Mouse (Mus musculus) neural tube, embryonic 13.5 days (tissue): Measurements from ENCODE around the gene Kansl1. TPM values are rescaled to one million over a fixed set of nuclear protein-coding genes. Genes with fewer than 3 reads are reported as not detected.
"Not testable (repeated sequence)": the region's sequence is repeated elsewhere in the genome, so short reads cannot be mapped to it uniquely, and the experiment has no call there.

ENCODE experiments used
- ATAC-seq: fragments of 200-750 bp; cut with Nextera tagmentation; 2 replicates; pipeline ENCODE4 v1.8.0; 2017; ENCODE audit warnings: low read depth, mild to moderate bottlenecking, moderate TSS enrichment, moderate library complexity
- H3K27ac ChIP-seq: fragments of 300-500 bp; sonication (generic); replicated peaks from 2 replicates; pipeline ENCODE4 v1.5.1; 2015; ENCODE audit warnings: moderate library complexity, mild to moderate bottlenecking, inconsistent platforms
- H3K27me3 ChIP-seq: fragments of 300-500 bp; sonication (generic); 2 replicates; pipeline ENCODE4 v1.6.1; 2015; ENCODE audit warnings: mild to moderate bottlenecking, inconsistent platforms
- H3K36me3 ChIP-seq: fragments of 300-500 bp; sonication (generic); 2 replicates; pipeline ENCODE4 v1.6.1; 2015; ENCODE audit warnings: mild to moderate bottlenecking, inconsistent platforms
- H3K4me1 ChIP-seq: fragments of 300-500 bp; sonication (generic); replicated peaks from 2 replicates; pipeline ENCODE4 v1.6.1; 2015; ENCODE audit warnings: inconsistent platforms
- H3K4me2 ChIP-seq: fragments of 300-500 bp; sonication (generic); 2 replicates; pipeline ENCODE4 v1.6.1; 2015; ENCODE audit warnings: inconsistent platforms, mild to moderate bottlenecking, moderate library complexity
- H3K4me3 ChIP-seq: fragments of 300-500 bp; sonication (generic); 2 replicates; pipeline ENCODE4 v1.5.1; 2015; ENCODE audit warnings: mild to moderate bottlenecking, inconsistent platforms
- H3K9ac ChIP-seq: fragments of 300-500 bp; sonication (generic); 2 replicates; pipeline ENCODE4 v1.6.1; 2015; ENCODE audit warnings: moderate library complexity, mild to moderate bottlenecking, inconsistent platforms
- H3K9me3 ChIP-seq: fragments of 300-500 bp; sonication (generic); 2 replicates; pipeline ENCODE4 v1.6.1; 2016; ENCODE audit warnings: inconsistent platforms
- WGBS: fragments of 180-500 bp; shearing (Covaris S2); methylation state at CpG from one replicate; pipeline ENCODE4 v1.1.7; 2015; 5-methylcytosine and 5-hydroxymethylcytosine counted together
- polyA plus RNA-seq: library from polyadenylated mRNA; unstranded; fragments of >200 nt; fragmentation: Nextera tagmentation; extraction: Ambion mirVana; gene quantifications from 2 replicates; pipeline ENCODE4 v1.2.1, GENCODE M21; 2015

Gene Kansl1
- polyA plus RNA-seq, 1 experiment from 2014 or later, result 28.9 TPM

- no peaks in the 10 kb centered on the region for H3K9me3 ChIP-seq
- 100% methylated on average over 1 of the region's 1 CpGs for WGBS
- no peak overlapping the region for H3K4me3 ChIP-seq
- ATAC-seq, result no peak
- H3K27ac ChIP-seq, result no peak overlapping the region
- H3K9ac ChIP-seq, result no peak overlapping the region
- H3K4me2 ChIP-seq, result no peak overlapping the region
- H3K27me3 ChIP-seq, result no peaks in the 10 kb centered on the region
- H3K36me3 ChIP-seq, result peaks cover 3% of the 10 kb centered on the region; the same call in 1 of the 2 replicates
- no peaks in the 10 kb centered on the region for H3K4me1 ChIP-seq
Measured at GRCm38 (mm10) chr11:104451239-104451638, 17.4 kb downstream of the Kansl1 start.

DNA sequence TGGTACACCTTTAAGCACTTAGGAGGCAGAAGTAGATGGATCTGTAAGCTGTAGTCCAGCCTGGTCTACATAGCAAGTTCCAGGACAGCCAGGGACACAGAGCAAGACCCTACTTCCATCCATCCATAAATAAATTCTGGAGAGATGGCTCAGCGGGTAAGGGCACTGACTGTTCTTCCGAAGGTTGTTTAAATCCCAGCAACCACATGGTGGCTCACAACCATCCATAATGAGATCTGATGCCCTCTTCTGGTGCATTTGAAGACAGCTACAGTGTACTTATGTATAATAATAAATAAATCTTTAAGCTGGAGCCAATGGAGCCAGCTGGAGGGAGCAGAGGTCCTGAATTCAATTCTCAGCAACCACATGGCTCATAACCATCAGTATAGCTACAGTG, 20.2 kb downstream of the Kansl1 start:
- WGBS, result 47% methylated on average over 2 of the region's 2 CpGs
- not testable (repeated sequence) for H3K4me2 ChIP-seq, H3K36me3 ChIP-seq, H3K9me3 ChIP-seq, H3K4me1 ChIP-seq, H3K27ac ChIP-seq, H3K4me3 ChIP-seq, H3K9ac ChIP-seq, H3K27me3 ChIP-seq, ATAC-seq

DNA sequence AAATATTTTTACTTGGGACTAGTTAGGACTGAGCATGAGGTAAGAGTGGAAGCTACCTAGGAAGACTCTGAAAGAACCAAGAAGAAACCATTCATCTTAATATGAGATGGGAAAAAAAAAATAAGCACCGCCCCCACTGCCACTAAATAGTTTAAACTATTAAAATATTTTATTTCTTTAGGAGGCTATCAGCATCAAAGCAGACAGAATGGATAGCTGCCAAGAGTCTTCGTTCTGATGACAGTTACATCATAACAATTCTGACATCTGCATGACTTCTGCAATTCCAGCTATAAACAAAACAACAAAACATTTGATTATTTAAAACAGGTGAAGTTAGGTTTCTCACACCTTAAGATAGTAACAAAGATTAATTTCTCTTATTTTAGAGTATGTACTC, 23.1 kb downstream of the Kansl1 start:
- no peak overlapping the region for H3K27ac ChIP-seq
- peaks cover 9% of the 10 kb centered on the region; the same call in 1 of the 2 replicates for H3K4me1 ChIP-seq
- no peak overlapping the region for H3K4me3 ChIP-seq
- ATAC-seq, result no peak
- H3K36me3 ChIP-seq, result 0 out of 2 replicates have a peak, but pooled peaks cover 3% of the 10 kb centered on the region
- H3K9ac ChIP-seq, result no peak overlapping the region
- H3K27me3 ChIP-seq, result no peaks in the 10 kb centered on the region
- WGBS, result 89% methylated on average over 2 of the region's 2 CpGs
- H3K4me2 ChIP-seq, result no peak overlapping the region
- no peaks in the 10 kb centered on the region for H3K9me3 ChIP-seq

GRCm38 (mm10) chr11:104445044-104445443, 23.6 kb downstream of the Kansl1 start:
- WGBS, result 97% methylated on average over 1 of the region's 1 CpGs
- peaks cover 9% of the 10 kb centered on the region; the same call in 1 of the 2 replicates for H3K4me1 ChIP-seq
- H3K36me3 ChIP-seq, result 0 out of 2 replicates have a peak, but pooled peaks cover 3% of the 10 kb centered on the region
- no peak overlapping the region for H3K4me3 ChIP-seq
- H3K27ac ChIP-seq, result no peak overlapping the region
- no peaks in the 10 kb centered on the region for H3K27me3 ChIP-seq
- no peaks in the 10 kb centered on the region for H3K9me3 ChIP-seq
- no peak overlapping the region for H3K4me2 ChIP-seq
- no peak overlapping the region for H3K9ac ChIP-seq
- no peak for ATAC-seq

DNA sequence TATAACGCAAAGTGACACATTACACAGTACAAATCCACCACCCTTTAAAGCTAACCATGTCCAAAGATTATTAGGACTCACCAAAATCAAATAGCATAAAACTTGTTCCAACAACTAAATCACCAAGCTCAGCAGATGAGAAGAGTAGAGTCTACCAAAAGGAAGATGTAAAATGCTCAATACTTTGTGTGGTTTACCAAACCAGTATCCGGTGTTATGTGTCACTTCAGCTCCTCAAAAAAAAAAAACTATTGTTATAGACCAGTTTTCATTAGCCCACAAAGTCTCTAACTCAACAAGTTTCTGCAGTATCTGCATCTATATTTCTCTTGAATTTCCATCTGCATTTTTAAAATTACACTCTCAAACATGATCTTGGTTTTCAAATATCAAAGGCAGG, 25.3 kb downstream of the Kansl1 start:
- no peak for ATAC-seq
- Histone ChIP-seq H3K4me2 (peak overlapping the region; percentile 84), H3K9me3 (no peaks in the 10 kb centered on the region), H3K36me3 (no peaks in the 10 kb centered on the region), H3K27me3 (no peaks in the 10 kb centered on the region), H3K9ac (peak overlapping the region; percentile 99; the same call in 1 of the 2 replicates), H3K4me1 (peaks cover 23% of the 10 kb centered on the region), H3K4me3 (peak overlapping the region; percentile 87), H3K27ac (peak overlapping the region; percentile 100; the same call in 1 of the 2 replicates)
- 50% methylated on average over 2 of the region's 2 CpGs for WGBS

DNA sequence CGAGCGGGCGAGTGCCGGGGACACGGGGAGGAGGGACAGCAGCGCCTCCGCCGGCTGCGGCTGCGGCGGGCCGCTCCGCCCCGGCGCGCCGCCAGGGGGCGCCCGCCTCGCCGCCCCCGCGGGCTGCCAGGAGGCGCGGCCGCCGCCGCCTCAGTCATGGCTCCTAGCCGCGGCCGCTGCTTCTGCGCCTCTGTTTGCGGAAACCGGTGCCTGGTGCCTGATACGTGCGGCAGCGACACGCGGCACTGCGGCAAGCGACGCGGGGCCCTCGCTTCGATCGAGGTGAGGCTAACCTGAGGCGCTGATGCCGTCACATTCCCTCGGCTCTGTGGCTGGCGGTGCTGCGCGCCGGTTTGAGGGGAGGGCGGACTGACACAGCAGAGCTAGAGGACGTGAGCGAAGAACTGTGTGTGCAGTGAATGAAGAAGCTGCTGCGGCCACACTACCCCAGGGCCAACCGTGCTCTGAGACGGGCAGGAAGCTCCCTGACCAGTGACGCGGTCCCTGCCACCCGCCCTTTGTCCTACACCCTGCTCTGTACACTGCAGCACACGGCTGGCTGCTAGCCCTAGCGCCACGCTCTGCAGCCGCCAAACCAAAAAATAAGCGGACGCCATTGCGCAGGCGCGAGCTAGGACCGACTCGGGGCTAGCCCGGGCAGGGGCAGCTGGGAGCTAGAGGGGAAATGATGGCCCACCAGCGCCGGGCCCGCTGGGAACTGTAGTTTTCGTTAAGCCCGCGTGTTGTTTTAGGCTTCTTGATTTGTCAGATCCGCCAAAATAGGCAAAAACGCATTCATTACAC, 26.1 kb downstream of the Kansl1 start:
- peaks cover 31% of the 10 kb centered on the region for H3K4me1 ChIP-seq
- H3K27ac ChIP-seq, result peak overlapping the region; percentile 100
- under 1% methylated on average over 79 of the region's 82 CpGs for WGBS
- no peaks in the 10 kb centered on the region for H3K9me3 ChIP-seq
- peak overlapping the region; percentile 87 for H3K4me3 ChIP-seq
- peak; percentile 94 for ATAC-seq
- H3K27me3 ChIP-seq, result no peaks in the 10 kb centered on the region
- no peaks in the 10 kb centered on the region for H3K36me3 ChIP-seq
- peak overlapping the region; percentile 84 for H3K4me2 ChIP-seq
- H3K9ac ChIP-seq, result peak overlapping the region; percentile 99

DNA sequence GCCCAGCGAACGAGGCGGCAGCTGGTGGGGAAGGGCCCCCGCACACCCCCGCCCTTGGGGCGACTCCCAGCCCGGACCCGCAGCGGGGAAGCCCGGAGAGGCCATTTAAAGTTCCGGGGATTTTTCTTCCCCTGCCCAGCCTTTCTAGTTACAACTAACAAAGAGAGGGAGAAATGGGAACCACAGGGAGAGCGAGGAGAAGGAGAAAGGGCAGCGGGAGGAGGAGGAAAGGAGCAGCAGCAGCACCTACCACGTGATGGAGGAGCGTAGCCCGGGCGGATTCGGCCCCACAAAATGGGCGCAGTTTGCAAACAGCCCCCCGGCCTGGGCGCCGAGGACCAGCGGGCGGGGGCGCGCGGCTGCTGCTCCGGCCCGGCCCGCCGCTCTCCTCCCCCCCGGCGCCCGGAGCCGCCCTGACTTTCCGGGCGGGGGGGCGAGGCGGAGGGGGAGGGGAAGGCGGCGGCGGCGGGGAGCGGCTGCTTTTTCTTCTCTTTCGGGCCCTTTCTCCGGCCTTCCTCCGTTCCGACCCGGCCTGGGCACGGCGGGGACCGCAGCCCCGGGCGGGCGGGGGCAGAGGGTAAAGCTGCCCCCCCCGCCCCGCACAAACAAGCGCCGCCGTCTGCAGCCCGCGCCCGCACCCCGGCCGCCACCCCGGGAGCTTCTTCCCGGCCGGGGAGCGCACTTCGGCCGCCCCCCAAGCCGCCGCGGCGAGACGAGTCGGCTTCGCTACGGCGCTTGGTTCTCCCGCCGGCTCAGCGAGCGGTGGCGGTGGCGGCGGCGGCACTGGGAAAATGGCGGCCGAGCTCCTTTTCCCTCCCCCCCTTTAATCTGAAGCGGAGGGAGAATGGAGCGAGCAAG, 27.0 kb downstream of the Kansl1 start:
- Histone ChIP-seq H3K4me1 (peaks cover 36% of the 10 kb centered on the region), H3K4me2 (peak overlapping the region; percentile 84), H3K9ac (peak overlapping the region; percentile 99), H3K27me3 (no peaks in the 10 kb centered on the region), H3K4me3 (peak overlapping the region; percentile 87), H3K9me3 (no peaks in the 10 kb centered on the region), H3K36me3 (no peaks in the 10 kb centered on the region), H3K27ac (peak overlapping the region; percentile 100)
- ATAC-seq, result peak; percentile 60
- WGBS, result 0% methylated on average over 53 of the region's 92 CpGs

DNA sequence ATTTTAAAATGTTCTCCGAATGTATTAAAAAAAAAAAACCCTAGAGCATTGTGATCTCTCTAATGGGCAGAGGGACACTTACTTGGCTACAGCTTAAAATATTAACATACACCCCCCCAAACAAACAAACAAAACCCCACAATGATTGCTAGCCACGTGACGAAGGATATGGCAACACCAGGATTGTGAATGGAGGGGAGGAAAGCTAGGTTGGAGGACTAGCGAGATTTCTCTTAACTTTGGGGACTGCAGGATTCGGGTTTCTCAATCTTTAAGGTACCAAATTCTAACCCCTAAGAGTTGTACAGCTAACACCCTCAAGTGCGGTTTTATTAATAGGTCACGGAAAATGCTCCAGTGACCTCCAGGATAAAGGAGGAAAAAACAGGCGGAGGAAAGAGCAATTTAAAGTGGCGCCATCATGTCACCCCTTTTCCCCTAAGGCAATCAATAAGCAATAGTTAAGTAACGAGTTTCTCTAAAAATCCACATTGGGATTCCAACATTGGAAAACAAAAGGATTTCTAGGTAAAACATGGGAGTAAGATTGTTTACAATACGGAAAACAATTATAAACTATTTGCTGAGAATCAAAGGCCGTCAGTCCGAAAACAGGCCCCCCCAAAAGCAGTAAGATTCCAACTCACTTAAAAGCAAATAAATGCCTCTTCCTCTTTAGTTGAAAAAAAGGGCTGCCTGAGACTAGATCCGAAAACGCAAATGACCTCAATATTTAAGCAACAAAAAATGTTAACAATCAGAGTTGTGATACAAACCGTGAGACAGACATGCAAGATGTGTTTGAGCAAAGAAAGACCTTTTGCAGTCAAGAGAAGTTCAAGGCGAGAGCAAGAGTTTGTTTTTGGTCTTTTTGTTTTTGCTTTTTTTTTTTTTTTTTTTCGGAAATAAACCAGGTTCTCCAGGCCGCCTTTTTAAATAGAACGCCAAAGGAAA, 27.9 kb downstream of the Kansl1 start:
- peak overlapping the region; percentile 87 for H3K4me3 ChIP-seq
- peak overlapping the region; percentile 99 for H3K9ac ChIP-seq
- H3K27me3 ChIP-seq, result no peaks in the 10 kb centered on the region
- peak overlapping the region; percentile 84 for H3K4me2 ChIP-seq
- H3K4me1 ChIP-seq, result peaks cover 36% of the 10 kb centered on the region
- ATAC-seq, result no peak
- H3K36me3 ChIP-seq, result no peaks in the 10 kb centered on the region
- H3K9me3 ChIP-seq, result no peaks in the 10 kb centered on the region
- WGBS, result under 1% methylated on average over 20 of the region's 20 CpGs
- peak overlapping the region; percentile 100 for H3K27ac ChIP-seq

GRCm38 (mm10) chr11:104439703-104440102, 29.0 kb downstream of the Kansl1 start:
- peak overlapping the region; percentile 84 for H3K4me2 ChIP-seq
- WGBS, result 61% methylated on average over 2 of the region's 2 CpGs
- peaks cover 42% of the 10 kb centered on the region for H3K4me1 ChIP-seq
- H3K9ac ChIP-seq, result no peak overlapping the region
- peak overlapping the region; percentile 20 for H3K4me3 ChIP-seq
- H3K27me3 ChIP-seq, result no peaks in the 10 kb centered on the region
- no peak overlapping the region for H3K27ac ChIP-seq
- no peaks in the 10 kb centered on the region for H3K36me3 ChIP-seq
- ATAC-seq, result no peak
- H3K9me3 ChIP-seq, result no peaks in the 10 kb centered on the region

GRCm38 (mm10) chr11:104438450-104438849, 30.2 kb downstream of the Kansl1 start:
- no peak overlapping the region for H3K27ac ChIP-seq
- no peaks in the 10 kb centered on the region for H3K36me3 ChIP-seq
- peaks cover 39% of the 10 kb centered on the region for H3K4me1 ChIP-seq
- no peaks in the 10 kb centered on the region for H3K27me3 ChIP-seq
- H3K9ac ChIP-seq, result no peak overlapping the region
- H3K4me3 ChIP-seq, result no peak overlapping the region
- peak overlapping the region; percentile 84; the same call in 1 of the 2 replicates for H3K4me2 ChIP-seq
- no peaks in the 10 kb centered on the region for H3K9me3 ChIP-seq
- ATAC-seq, result no peak

GRCm38 (mm10) chr11:104436394-104436954, 32.2 kb downstream of the Kansl1 start:
- H3K4me1 ChIP-seq, result peaks cover 36% of the 10 kb centered on the region
- no peak overlapping the region for H3K4me2 ChIP-seq
- no peak overlapping the region for H3K9ac ChIP-seq
- no peaks in the 10 kb centered on the region for H3K9me3 ChIP-seq
- H3K36me3 ChIP-seq, result no peaks in the 10 kb centered on the region
- ATAC-seq, result no peak
- 73% methylated on average over 2 of the region's 2 CpGs for WGBS
- no peak overlapping the region for H3K4me3 ChIP-seq
- no peak overlapping the region for H3K27ac ChIP-seq
- no peaks in the 10 kb centered on the region for H3K27me3 ChIP-seq
